Mouse (Mus musculus) C2C12 (cell line): ENCODE measurements around the gene Ccr1.

Experiments used
- CTCF ChIP-seq: IDR thresholded peaks from one replicate; pipeline ENCODE4 v1.5.1; 2011; ENCODE audit not compliant: control insufficient read depth, insufficient read depth, insufficient read length
- USF1 ChIP-seq: IDR thresholded peaks from one replicate; pipeline ENCODE4 v1.6.1; 2011; ENCODE audit warnings: low read depth, mild to moderate bottlenecking, control low read depth, moderate library complexity

GRCm38 (mm10) chr9:124013270-124013669 is 44.8 kb upstream of the Ccr1 start:
- TF ChIP-seq CTCF (no peak), USF1 (no peak)
